Mouse (Mus musculus) urinary bladder, postnatal 10 days (tissue): ENCODE measurements around the gene Pdpn.

ENCODE experiments used
- DNase-seq: peaks from one replicate; pipeline ENCODE4 v3.0.0; 2022; ENCODE audit warnings: low spot score

Pdpn gene

DNA sequence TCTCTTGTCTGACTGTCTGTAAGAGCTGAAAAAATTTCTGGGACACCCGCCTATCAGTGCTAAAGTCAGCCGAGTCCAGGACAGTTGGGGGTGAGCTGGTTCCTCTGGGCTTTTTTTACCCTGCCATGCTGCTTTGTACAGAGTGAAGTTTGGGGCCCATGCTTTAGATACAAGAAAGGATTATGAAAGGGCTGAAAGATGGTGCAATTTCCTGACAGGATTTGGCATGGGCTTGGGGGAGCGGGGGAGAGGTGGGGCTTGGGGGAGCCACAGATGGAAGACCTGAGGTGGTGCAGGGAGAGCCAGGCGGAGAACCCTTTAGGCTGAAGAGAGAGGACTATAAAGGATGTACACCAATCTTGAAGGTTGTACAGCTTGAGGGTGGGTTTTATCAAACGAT is 60.2 kb downstream of the Pdpn start:
- DNase-seq: no peak

DNA sequence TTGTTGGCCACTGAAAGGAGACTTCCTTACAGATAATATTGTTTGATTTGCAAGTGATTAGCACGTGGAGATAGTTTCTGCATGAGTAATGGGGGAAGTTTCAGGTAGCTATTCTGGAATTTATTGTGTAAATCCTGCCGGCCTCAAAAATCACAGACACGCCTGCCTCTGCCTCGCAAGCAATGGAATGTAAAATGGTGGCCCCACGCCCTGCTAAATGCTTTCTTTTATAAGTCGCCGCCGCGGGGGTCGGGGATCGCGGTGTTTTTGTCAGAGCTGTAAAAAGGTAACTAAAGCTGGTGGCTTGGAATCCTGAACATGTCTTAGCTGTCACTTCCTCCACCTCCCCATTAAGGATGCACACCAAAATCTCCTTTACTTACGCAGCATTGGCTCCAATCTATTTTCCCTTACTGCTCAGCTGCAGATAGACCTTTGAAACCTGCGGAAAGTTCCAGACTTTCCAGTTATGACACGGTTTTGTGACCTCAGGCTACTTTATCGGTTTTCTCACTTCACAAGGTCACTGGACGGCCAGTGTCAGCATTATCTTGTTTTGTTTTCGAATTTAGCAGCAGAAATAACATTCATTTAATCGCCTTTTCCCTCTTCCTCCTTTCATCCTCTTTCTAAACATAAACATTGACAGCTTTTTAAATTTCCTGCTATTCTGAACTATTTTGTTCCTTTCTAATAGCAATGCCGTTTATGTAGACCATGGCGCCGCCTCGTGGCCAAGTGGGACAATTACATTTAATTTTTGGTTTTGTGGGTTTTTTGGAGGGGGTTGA is 60.9 kb downstream of the Pdpn start:
- DNase-seq: no peak

DNA sequence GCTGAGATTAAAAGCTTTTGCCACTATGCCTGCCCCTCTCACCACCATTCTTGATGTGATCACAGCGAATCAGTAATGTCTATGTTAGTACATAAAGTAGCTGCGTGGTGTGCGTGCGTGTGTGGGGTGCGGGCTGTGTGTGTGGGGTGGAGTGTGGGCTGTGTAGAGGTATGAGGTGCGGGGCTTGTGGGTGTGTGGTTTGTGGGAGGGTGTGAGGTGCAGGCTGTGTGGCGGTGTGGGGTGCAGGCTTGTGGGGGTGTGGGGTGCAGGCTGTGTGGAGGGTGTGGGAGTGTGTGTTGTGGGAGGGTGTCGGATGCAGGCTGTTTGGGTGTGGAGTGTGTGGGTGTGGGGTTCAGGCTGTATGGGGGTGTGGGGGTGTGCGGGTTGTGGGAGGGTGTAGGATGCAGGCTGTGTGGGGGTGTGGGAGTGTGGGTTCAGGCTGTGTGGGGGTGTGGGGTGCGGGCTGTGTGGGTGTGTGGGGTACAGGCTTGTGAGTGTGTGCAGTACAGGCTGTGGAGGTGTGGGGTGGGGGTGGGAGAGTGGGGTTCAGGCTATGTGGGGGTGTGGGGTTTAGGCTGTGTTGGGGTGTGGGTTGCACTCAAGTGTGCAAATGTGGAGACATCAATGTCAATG is 67.5 kb downstream of the Pdpn start:
- DNase-seq: no peak

DNA sequence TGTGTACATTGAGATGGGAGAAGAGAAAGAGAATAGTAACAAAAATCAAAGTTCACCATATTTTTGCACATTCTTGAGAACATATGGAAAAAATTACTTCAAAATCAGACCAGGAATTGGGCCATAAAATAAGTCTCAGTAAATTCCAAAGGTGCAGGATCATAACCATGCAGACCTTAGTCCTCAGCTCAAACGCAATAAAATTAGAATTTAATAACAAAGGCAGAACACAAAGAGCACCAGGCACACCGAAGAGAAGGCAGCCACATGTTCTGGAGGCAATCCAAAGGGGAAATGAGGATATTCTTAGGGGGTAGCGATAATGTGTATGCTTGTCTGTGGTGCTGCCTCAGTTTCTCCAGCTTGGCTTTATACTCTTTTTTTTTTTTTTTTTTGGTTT is 68.3 kb downstream of the Pdpn start:
- no peak for DNase-seq

DNA sequence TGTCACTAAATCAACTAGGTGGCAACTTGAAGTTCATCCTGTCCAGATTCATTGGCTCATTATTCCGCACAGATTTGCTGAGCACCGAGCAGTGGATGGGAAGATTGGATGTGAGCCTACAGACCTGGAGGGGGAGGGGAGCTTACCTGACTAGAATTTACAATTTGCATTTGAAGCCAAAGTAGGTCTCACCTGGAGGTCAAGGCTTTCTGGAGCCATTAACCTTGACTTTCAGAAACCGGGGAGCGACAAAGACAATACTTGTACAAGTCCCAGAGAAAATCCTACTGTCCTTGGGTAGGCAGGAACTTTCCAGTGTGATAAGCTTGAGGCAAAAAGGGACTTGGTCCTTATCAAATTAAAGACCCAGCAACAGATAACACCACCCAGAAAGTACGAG is 71.4 kb downstream of the Pdpn start:
- no peak for DNase-seq

DNA sequence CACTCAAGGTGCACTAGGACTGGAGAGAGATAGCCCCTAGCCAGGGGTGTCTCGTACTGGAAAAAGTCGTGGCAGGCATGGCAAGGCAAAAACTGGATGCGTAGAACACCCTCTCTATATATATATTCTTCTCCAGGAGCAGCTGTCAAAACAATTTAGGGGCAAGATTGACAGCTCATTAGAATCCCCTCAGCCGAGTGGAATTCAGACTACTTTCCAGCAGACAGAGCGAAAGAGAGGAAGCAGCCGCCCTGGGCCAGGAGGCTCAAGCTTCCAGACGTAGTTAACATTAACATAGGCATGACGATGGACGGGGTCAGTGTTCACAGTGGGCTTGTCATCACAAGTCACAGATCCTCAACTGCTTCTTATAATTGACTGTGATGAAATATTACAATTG is 73.5 kb downstream of the Pdpn start:
- DNase-seq: no peak

DNA sequence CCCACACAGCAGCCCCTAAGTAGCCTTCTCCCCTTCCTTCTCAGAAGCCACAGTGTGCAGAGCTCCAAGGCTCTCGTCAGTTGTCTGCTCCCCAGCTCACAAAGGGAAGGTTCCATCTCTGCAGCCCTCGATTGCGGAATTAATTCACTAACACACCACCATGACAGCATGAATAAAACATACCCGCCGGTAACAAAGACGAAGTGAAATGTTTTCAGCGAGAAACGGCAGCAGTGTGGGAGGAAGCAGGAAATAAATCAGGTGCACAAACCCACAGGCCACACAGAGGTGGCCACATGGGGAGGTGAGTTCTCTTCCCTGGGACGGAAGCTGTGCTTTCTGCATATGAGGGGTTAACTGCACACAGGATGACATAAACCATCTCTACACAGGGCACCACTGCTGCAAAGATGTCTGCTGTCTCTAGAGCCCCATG is 80.0 kb downstream of the Pdpn start:
- DNase-seq: no peak

DNA sequence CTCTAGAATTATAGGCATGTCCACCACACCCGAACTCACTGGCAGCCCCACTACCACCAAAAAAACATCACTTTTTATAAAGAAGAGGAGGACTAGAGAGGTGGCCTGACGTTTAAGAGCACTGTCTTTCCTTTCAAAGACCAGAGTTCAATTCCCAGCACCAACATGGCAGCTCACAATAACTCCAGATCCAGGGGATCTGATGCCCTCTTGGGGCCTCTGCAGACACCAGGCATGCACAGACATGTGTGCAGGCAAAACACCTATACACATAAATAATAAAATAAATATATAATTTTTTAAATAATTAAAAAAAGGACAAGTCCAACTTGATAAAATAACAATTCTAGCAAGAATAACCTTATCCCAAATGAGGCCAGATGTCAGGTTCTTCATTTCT is 80.5 kb downstream of the Pdpn start:
- no peak for DNase-seq
